Mouse (Mus musculus) left cerebral cortex, postnatal 25 days (tissue): ENCODE data around the gene Mgea5. TPM values are rescaled to one million over a fixed set of nuclear protein-coding genes. Genes with fewer than 3 reads are reported as not detected.
"Not testable (repeated sequence)": the region's sequence is repeated elsewhere in the genome, so short reads cannot be mapped to it uniquely, and the experiment has no call there.

Source experiments
- DNase-seq, 2 experiments: peaks; one replicate each; pipeline ENCODE4 v3.0.0; 2022; ENCODE audit warnings: low spot score in 2 of 2, mixed read lengths in 1 of 2
- intact Hi-C: fragments of 180-260 bp; cut with DNase I; formaldehyde crosslinking; loops from one replicate; pipeline ENCODE4 v1.15.1; 2025
- total RNA-seq, 2 experiments: library from RNA; stranded (reverse); gene quantifications; 2 replicates each; pipeline ENCODE4 v1.2.3; 2021

Mgea5 gene
- 100 to 1,000 TPM; 159 to 160 TPM for total RNA-seq

DNA sequence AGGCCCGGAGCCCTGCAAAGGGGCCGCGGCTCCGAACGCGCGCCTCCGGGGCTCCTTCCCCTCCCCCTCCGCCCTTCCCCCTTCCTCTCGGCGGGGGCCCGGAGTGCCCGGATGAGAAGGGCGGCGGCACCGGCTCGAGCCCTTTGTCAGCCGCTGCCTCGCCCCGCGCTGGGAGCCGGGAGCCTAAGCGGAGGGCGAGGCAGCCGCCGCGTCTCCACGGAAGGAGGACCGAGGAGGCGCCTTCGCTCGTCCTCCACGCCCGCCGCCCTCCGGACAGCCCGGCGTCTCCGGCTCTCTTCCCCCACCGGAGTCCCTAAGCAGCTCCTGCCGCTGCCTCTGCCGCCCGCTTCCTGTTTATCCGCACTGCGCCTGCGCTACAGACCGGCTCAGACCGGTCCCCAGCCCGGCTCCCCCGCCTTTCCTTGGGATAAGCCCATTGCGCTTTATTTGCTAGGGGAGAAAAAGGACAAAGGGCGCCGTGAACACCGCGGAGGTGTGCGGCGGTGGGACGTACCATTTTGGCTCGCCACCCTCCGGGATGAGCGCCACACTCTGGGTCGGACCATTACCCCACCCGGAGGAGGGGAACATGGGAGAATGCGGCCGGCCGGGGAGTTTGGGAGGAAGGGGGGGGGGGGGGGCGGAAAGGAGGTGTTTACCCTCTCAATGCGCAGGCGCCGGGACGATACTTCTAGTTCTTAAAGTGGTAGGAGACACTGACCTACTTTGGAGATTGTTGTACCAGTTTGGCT is at the start of gene Mgea5:
Gene Mgea5 (minus strand): TSS at position 657 of the 752 bp plus-strand sequence.
- DNase-seq, result peak; percentile 98 to 99
- intact Hi-C loops, result no loop called here

DNA sequence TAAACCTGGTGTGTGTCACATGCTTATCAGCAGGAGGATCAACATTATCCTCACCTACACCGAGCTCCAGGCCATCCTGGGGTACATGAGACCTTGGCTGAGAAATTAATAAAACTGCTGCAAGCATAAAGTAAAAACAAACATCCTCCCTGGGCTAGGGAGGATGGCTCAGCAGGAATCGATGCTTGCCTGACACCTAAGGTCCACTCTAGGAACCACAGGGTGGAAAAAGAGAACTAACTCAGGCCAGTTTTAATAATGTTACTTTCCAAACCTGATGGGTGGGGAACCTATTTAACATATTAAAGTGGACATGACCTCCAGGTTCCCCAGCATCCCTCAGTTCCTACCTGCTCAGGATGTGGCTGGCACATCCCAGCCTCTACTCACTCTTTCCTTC is 47.0 kb upstream of the Mgea5 start:
- intact Hi-C loops, result no loop called here
- DNase-seq, result no peak

DNA sequence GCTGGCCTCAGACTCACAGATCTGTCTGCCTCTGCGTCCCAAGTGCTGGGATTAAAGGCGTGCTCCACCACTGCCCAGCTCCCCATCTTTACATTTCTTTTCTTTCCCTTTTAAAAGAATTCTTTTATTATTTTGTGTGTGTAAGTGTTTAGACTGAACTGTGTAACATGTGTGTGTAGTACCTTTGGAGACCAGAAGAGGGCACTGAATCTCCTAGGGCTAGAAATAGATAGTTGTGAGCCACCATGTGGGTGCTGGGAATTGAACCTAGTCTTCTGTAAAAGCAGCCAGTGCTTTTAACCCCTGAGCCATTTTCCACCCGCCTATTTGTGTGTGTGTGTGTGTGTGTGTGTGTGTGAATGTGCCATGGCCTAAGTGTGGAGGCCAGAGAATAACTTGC is 44.1 kb upstream of the Mgea5 start:
- intact Hi-C loops, result no loop called here
- DNase-seq, result no peak

DNA sequence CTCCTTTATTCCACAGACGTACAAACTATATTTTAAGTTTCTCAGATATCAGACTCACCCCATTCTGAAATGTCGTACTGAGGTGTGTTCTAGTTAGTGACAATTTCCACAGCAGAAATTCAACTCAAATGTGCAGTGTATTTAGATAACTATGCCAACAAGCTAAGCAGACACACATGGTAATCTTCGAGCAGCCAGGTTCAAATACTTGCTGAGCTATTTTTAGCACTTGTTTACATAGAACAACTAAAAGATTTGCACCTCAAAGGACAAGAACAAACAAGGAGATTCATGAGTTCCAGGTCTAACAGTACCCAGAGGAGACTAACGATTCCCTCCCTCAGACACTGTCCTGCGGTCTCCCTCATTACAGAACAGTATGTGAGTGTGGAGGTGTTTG is 43.5 kb upstream of the Mgea5 start:
- intact Hi-C loops, result no loop called here
- no peak for DNase-seq

DNA sequence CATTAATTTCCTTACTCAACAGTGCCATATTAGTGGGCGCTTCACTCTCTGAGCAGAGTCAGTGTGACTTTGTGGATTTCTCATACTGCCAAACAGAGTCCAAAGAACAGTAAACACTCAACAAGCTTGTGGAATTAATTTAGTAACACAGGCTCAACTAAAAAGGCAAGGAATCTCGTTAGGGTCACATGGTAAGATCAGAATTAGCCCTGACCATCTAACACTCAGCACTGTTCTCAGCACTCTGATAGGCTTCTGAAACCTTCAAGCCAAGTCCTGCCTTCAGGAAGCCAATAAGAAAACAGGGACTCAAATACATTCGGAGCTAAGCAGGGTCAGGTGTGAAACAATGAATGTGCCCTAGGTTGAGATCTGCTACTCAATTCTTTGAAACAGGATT is 42.5 kb upstream of the Mgea5 start:
- intact Hi-C loops, result no loop called here

DNA sequence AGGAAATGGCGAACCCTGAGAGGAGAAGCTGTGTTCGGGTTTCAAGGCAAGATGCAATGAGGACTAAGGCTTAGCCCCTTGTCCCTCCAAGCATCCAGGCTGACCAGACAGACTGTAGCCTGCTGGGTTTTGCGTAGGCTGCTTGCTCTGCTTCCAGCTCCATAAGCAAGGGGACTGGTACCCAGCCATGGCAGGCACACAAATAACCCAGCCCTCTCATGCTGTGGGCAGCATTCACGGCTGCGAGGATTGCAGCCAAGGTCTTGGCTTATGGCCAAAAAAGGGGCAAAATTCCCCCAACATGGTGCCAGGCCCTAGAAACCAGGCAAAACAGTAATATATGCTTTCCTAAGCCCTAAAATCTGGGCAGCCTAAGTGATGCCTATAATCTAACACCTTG is 38.2 kb upstream of the Mgea5 start:
- intact Hi-C loops, result no loop called here
- no peak for DNase-seq

More for the DNA sequence above, 42.5 kb upstream of the Mgea5 start:
- DNase-seq, result no peak

DNA sequence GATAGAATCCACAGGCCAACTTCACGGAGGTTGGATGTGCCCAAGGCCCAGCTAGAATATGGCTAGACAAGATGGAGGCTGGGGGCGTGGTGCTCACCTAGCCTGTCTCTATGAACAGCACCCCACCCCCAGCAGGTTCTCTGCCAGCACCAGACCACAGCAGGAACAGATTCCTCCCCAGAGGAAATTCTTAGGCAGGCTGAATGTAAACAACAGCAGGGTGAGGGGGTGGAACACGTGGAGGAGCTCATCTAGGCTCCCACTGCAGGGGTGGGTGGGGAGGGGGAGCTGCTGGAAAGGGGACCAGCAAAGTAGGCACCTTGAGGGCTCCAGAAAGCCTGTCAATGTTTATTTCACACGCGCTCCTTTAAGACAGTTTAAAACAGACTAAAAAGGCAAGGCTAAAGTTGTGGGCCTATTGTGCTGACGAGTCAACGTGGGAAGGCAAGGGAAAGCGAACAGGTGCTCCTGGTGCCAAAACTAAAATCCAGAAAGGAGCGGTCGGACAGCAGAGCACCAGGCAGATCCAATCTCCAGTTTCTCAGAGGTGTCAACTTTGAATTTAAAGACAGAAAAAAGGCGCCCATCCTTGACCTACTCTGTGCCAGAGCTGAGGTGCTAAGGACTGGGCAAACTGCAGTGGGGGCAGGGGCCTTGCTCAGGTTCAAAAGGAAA is 34.3 kb upstream of the Mgea5 start:
- peak; percentile 30 to 75 for DNase-seq
- intact Hi-C loops, result loop anchor here (5.0 kb wide), 1 partner anchor 54 kb away; no protein-coding TSS in a partner anchor

DNA sequence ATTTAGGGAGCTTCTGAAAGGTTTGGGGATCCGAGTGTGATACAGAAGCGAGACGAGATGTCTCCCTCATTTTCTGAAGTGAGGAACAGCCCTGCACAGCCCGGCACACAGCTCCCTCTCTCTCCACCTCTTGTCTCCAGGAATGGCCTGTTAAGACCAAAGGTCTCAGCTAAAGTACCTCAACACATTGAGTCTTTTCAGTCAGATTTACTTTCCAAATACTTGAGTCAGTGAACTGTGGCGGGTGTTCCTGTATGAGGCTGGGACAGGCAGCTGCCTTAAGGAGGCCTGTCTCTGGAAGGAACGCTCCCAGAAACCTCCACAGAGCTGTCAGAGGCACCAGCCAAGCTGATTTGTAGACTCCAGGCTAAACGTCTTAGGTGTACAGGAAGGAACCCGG is 33.1 kb upstream of the Mgea5 start:
- no peak for DNase-seq
- intact Hi-C loops, result loop anchor here (5.0 kb wide), 1 partner anchor 56 kb away; no protein-coding TSS in a partner anchor

DNA sequence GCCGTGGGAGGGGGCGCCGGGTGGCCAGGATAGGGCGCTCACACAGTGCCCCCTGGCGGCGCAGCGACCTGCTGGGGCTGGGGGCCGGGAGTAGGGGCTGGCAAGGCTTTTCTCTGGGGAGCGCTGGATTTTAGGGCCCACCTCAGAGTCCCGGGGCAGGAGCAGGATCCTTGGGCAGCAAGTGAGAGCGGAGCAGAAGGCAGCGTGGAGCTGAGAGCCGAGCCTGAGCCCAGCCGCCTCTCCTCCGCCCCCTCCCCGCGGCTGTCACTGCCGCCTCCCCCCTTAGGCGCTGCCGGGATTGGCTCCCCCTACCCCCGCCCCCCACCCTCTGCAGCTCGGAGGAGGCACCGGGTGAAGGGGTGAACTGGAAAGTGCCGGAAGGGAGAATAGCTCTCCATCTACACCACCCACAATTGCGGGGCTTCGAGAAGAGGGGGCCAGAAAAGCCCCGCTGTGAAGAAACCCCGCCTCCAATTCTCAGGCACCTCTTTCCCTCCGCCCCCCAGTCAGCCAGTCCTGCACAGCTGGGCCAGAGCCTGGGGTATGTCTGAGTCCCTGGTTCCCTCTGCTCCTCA is 32.3 kb upstream of the Mgea5 start, which contains the start of gene Kcnip2:
Gene Kcnip2 (minus strand): TSS at position 231 of the 575 bp plus-strand sequence.
- peak; percentile 59 to 63 for DNase-seq
- intact Hi-C loops, result loop anchor here (5.0 kb wide), 1 partner anchor 56 kb away; no protein-coding TSS in a partner anchor

DNA sequence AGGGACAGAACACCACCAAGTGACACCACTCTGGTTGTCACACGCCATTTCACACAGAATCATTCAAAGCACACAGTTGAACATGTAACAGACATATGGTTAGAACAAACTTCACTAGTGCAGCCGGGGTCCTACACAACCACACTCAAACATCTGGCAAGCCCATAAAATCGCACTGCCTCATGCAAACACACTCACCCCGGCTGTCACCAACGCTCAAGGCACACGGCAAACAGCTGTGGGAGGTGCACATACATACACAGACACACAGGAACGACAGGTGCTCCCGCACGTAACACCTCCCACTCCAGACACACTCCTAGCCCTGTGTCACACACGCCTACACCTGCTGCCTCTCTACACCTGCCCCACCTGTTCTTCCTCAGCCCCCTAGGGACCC is 31.5 kb upstream of the Mgea5 start:
- DNase-seq, result peak; percentile 37 to 50
- intact Hi-C loops, result loop anchor here (5.0 kb wide), 1 partner anchor 57 kb away; no protein-coding TSS in a partner anchor

DNA sequence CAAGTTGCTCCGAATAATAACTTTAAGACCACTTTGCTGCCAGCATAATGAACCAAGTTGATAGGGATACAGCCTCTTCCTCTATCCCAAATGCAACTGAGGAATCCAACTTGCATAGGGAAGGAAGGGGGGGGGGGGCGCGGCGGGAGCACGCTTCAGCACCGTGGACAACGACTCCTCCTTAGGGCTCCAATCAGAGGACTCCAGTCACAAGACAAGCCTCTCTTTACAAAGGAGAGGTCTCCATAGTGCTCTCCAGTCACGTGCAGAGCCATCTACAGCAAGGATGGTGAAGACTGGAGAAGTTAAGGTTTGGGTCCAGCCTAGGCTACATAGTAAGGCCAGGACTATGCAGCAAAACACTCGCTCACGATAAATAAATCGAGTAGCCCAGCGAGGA is 30.2 kb upstream of the Mgea5 start:
- intact Hi-C loops, result loop anchor here (1.0 to 2.0 kb wide), 2 partner anchors 140 to 201 kb away; no protein-coding TSS in a partner anchor
- DNase-seq, result no peak

DNA sequence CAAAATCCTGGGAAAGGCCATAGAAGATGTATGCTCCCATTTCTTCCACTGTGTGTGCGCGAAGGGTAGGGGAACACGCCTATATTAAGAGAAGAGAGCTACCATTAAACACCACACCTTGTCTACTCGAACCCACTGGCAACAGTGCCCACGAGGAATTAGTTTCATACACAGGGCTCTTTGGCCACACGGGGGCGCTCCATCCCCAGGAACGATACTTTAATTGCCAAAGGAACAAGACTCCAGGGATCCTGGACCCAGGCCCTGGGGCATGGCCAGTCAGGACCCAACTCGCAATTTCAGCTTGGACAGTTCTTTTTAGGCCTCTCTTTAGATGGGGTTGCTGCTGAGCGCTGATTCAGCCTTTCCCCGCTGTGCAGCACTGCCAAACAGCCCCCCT is 29.6 kb upstream of the Mgea5 start:
- DNase-seq, result peak; percentile 90 to 91

DNA sequence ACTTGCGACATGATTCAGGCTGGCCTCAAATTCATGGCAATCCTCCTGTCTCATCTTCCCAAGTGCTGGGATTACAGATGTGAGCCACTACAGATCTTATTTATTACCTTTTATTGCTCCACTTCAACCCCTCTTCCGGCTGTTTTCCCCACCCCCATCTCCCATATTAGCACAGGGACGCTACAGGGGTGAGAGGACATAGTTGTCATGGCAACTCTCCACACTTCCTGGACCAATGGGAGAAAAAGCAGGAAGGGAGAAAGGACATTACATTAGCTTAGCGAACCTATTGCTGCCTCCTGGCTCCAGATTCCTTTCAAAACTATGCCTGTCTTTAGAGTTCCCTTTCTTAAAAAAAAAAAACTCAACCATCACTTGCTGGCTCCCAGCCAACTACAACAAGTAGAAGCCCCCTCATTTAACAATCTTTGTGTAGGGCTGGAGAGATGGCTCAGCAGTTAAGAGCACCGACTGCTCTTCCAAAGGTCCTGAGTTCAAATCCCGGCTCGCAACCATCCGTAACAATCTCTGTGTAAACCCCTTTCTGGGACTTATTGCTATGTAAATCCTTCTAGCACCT is 29.1 kb upstream of the Mgea5 start:
- intact Hi-C loops, result loop anchor here (1.0 to 2.0 kb wide), 2 partner anchors 141 to 202 kb away; no protein-coding TSS in a partner anchor
- DNase-seq, result no peak

More for the DNA sequence above, 29.6 kb upstream of the Mgea5 start:
- intact Hi-C loops, result loop anchor here (1.0 to 2.0 kb wide), 2 partner anchors 140 to 202 kb away; no protein-coding TSS in a partner anchor

DNA sequence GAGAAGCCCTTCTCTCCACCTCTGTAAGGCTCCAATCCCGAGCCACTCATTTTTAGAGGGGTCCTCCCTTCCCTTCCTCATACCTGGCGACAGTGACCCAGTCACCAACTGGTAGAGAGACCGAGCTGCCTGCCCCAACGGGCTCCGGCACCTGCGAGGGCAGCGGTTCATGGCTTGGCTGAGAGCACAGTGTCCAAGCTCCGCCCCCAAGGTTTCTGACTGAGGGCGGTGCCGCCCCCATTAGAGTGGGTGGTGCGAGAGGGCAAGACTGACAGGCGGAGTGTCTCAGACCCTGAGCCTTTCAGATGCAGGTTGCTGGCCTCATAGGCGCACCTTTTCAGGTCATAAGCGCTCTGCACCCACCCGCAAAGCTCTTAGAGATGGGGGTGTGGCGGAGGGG is 28.5 kb upstream of the Mgea5 start:
- intact Hi-C loops, result loop anchor here (2.0 kb wide), 1 partner anchor 203 kb away; no protein-coding TSS in a partner anchor
- no peak for DNase-seq

DNA sequence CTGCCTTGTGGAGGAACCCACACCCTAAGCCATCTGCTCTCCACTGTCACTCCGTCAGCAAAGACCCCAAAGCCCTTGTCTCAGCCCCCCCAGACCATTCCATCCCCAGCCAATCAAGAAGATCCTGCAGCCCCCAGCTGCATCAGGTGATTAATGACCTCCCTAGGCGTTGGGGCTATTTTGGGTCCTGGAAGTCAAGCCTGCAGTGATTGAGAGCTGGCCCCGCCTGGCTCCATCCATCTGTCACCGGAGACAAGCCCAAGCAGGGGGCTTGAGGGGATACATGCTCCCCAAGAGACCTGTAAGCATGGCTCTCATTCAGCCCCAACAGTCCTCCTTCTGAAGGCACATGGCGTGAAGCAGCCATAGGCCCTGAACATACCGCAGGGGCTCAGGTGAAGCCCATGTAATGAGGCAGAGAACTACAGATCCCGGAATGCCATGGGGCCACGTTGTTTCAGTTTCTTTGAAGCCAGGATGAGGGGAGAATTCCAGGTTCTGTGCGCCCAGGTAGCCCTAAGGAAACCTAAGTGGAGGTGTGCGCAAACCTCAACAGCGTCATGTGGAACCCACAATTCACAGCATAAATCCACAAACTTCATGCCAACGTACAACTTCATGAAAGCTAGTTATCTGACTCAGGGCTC is 27.5 kb upstream of the Mgea5 start:
- DNase-seq, result no peak
- intact Hi-C loops, result no loop called here

DNA sequence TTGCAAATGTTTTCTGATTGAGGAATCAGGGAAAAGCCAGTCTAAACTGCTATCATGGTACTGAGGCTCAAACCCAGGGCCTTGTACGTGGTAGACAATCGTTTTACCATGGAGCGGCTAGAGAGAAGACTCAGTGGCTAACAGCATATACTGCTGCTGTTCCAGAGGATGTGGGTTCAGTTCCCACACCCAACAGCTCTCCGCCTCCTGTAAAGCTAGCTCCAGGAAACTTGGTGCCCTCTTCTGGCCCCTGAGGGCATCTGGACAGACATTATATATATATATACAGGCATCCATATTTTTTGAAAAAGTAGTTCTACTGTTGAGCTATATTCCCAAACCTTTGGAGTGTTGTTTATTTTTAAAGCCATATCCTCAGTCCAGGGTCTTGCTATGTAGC is 24.1 kb upstream of the Mgea5 start:
- DNase-seq, result no peak
- intact Hi-C loops, result loop anchor here (10.0 kb wide), 1 partner anchor 1353 kb away; no protein-coding TSS in a partner anchor

DNA sequence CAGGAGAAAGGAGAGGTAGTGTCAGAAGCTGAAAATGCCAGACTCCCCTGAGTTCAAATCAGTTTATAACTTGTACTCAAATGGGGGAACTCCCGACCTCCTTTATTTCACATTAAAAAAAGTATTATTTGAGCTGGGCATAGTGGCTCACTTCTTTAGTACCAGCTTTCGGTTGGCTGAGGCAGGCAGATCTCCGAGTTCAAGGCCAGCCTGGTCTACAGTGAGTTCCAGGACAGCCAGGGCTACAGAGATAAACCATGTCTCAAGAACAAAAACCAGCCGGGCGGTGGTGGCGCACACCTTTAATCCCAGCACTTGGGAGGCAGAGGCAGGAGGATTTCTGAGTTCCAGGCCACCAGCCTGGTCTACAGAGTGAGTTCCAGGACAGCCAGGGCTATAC is 22.2 kb upstream of the Mgea5 start:
- DNase-seq, result not testable (repeated sequence)
- intact Hi-C loops, result loop anchor here (2.0 to 10.0 kb wide), 2 partner anchors 209 to 1351 kb away; no protein-coding TSS in a partner anchor

DNA sequence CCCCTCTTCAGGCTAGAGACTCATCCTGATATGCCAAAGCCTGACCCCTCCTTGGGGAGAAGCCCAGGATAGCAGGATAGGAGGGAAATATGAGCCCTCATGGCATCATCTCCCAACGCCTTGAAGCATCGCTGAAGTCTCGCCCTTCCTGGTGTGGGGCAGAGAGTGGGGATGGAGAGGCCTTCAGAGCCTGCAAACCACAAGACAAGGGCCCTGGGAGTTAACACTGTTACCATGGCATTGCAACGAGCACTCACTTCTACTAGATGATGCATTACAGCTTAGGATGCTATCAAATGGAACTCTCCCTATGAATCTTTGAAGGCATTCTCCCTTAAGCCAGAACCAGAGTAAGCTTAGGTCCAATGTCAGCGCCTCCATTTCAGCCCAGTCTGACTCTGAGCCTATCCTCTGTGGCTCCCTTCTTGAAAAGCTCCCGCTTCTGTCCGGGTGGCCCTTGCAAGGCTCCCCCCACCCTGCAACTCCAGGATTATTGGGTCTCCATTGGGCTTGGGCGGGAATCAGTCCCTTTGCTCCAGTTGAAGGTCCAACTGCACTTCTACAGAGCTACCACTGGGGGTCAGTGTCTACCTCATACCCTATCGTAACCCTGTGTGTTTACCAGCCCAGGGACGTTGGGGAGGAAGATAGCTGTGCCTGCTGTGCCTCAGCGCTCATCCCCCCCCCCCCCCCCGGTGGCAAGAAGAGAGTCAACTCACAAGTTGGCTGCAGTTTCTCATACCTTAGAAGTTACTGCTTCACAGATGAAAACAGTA is 21.1 kb upstream of the Mgea5 start:
- intact Hi-C loops, result loop anchor here (2.0 to 10.0 kb wide), 2 partner anchors 210 to 1350 kb away; no protein-coding TSS in a partner anchor
- DNase-seq, result no peak
